Mouse (Mus musculus) kidney, adult 2 months (tissue): ENCODE measurements around the gene Olfr764-ps1. TPM values are rescaled to one million over a fixed set of nuclear protein-coding genes. Genes with fewer than 3 reads are reported as not detected.
"Not testable (repeated sequence)": the region's sequence is repeated elsewhere in the genome, so short reads cannot be mapped to it uniquely, and the experiment has no call there.

Experiments used
- DNase-seq: peaks from one replicate; pipeline ENCODE4 v3.0.0; 2021
- H3K27ac ChIP-seq: fragments of 200-500 bp; 2 replicates; pipeline ENCODE4 v1.5.1; 2012; ENCODE audit warnings: low read depth, low read length, control low read depth, inconsistent platforms; ENCODE audit not compliant: insufficient read depth
- H3K27me3 ChIP-seq: fragments of 200-500 bp; replicated peaks from 2 replicates; pipeline ENCODE4 v1.6.1; 2012; ENCODE audit warnings: mild to moderate bottlenecking, moderate library complexity, low read length, inconsistent platforms; ENCODE audit not compliant: control insufficient read depth, insufficient read depth
- H3K36me3 ChIP-seq: fragments of 200-500 bp; 2 replicates; pipeline ENCODE4 v1.6.1; 2012; ENCODE audit warnings: mild to moderate bottlenecking, moderate library complexity, low read length, inconsistent platforms; ENCODE audit not compliant: control insufficient read depth, insufficient read depth
- H3K4me1 ChIP-seq: fragments of 200-500 bp; 2 replicates; pipeline ENCODE4 v1.6.1; 2011; ENCODE audit warnings: low read length; ENCODE audit not compliant: control insufficient read depth, insufficient read depth
- H3K4me3 ChIP-seq: fragments of 200-500 bp; 2 replicates; pipeline ENCODE4 v1.5.1; 2011; ENCODE audit warnings: mild to moderate bottlenecking, low read depth, low read length, control low read depth; ENCODE audit not compliant: insufficient read depth
- CTCF ChIP-seq: fragments of 200-500 bp; conservative IDR thresholded peaks from 2 replicates; pipeline ENCODE4 v1.5.1; 2011; ENCODE audit warnings: low read depth, mild to moderate bottlenecking, control low read depth, low read length, moderate library complexity, mixed read lengths; ENCODE audit not compliant: insufficient read depth, insufficient read length
- POLR2A ChIP-seq: fragments of 200-500 bp; IDR thresholded peaks from one replicate; pipeline ENCODE4 v1.6.1; 2011; ENCODE audit warnings: low read depth, low read length, control low read depth
- WGBS: fragments of 180-500 bp; shearing (Covaris S2); methylation state at CpG from one replicate; pipeline ENCODE4 v1.1.7; 2018; 5-methylcytosine and 5-hydroxymethylcytosine counted together
- polyA plus RNA-seq: library from polyadenylated mRNA; depleted of rRNA; stranded (reverse); fragments of >200 nt; gene quantifications from 2 replicates; pipeline ENCODE4 v1.2.3, GENCODE M21; 2012; rRNA removed

Olfr764-ps1 gene
- polyA plus RNA-seq, 1 experiment, result not detected

- Histone ChIP-seq H3K36me3 (no peaks in the 10 kb centered on the region), H3K27ac (no peak within 1 kb of the TSS), H3K27me3 (no peaks in the 10 kb centered on the region), H3K4me3 (no peak within 1 kb of the TSS), H3K4me1 (no peaks in the 10 kb centered on the region)
- WGBS, result 60% methylated on average over 2 of the region's 2 CpGs
- TF ChIP-seq CTCF, result no peak
- no peak for DNase-seq
These were observed 29.3 kb downstream of the Olfr764-ps1 start, which contains the start of gene Olfr763 for GRCm38 (mm10) chr10:129010288-129010841. TSS of gene Olfr763 (plus strand) at chr10:129010791.

DNA sequence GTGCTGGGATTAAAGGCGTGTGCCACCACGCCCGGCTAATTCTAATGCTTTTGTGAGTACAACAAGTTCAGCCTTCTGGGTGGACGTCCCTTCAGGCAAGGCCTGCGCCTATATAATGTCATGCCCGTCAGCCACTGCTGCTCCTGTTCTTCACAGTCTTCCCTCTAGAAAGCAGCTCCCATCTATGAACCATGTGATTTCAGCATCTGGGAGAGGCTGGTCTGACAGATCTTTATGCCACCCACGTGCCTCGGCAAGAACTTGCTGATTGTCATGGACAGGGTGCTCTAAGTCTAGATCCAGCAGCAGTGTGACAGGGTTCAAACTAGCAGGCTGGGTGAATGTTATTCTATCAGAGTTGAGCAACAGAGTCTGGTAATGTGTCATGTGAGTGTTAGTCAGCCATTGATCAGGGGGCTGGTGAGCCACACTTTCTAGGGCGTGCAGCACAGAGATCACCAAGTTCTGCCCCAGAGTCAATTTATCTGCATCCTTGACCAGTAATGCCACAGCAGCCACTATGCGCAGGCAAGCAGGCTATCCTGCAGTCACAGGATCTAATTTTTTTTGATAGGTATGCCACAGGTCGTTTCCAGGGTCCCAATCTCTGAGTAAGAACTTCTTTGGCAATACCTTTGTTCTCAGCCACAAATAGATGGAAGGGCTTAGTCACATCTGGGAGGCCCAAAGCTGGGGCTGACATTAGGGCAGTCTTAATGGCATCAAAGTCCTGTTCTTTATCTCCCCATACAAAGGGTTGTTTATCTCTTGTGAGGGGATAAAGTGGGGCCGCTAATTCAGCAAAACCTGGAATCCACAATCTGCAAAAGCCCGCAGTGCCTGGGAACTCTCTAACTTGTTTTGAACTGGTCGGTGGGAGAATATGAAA is 35.4 kb downstream of the Olfr764-ps1 start:
- H3K4me1 ChIP-seq, result no peaks in the 10 kb centered on the region
- H3K36me3 ChIP-seq, result no peaks in the 10 kb centered on the region
- no peak for DNase-seq
- H3K27me3 ChIP-seq, result no peaks in the 10 kb centered on the region
- 87% methylated on average over 14 of the region's 14 CpGs for WGBS
- no peak for TF ChIP-seq CTCF
- no peak overlapping the region for H3K27ac ChIP-seq
- H3K4me3 ChIP-seq, result no peak overlapping the region

GRCm38 (mm10) chr10:128996523-128997040 is 43.1 kb downstream of the Olfr764-ps1 start:
- Histone ChIP-seq H3K36me3 (no peaks in the 10 kb centered on the region), H3K4me3 (no peak overlapping the region)

GRCm38 (mm10) chr10:128995796-128996195 is 43.9 kb downstream of the Olfr764-ps1 start:
- Histone ChIP-seq H3K27me3 (no peaks in the 10 kb centered on the region; the same call in 1 of the 2 replicates), H3K27ac (no peak overlapping the region), H3K4me3 (no peak overlapping the region), H3K4me1 (no peaks in the 10 kb centered on the region), H3K36me3 (no peaks in the 10 kb centered on the region)
- 97% methylated on average over 1 of the region's 1 CpGs for WGBS
- no peak for TF ChIP-seq POLR2A
- no peak for TF ChIP-seq CTCF
- DNase-seq, result no peak

More at GRCm38 (mm10) chr10:128996523-128997040, 43.1 kb downstream of the Olfr764-ps1 start:
- DNase-seq, result no peak
- no peaks in the 10 kb centered on the region for H3K4me1 ChIP-seq
- 75% methylated on average over 4 of the region's 4 CpGs for WGBS
- no peak overlapping the region for H3K27ac ChIP-seq
- no peaks in the 10 kb centered on the region for H3K27me3 ChIP-seq
- TF ChIP-seq CTCF (no peak), POLR2A (no peak)

DNA sequence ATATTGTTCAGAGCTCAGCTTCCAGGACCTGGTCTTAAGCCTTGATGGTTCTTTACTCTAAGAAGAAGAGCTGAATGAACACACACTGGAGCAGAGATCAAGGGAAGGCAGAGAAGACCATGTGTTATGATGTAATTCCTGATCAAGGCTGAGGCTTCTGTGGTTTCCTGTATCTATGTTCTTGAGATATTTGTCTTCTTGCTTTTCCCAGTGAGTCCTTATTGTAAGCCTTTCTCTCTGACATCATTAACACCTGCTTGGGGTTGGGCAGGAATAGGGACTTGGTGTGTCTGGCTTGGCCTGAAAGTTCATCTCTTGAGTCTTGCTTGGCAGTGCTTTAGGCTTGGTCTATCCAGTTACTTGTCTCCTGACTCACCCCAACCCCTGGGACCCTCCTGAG is 48.7 kb downstream of the Olfr764-ps1 start:
- TF ChIP-seq POLR2A (no peak), CTCF (no peak)
- no peaks in the 10 kb centered on the region; the same call in 1 of the 2 replicates for H3K27me3 ChIP-seq
- H3K4me3 ChIP-seq, result no peak overlapping the region
- no peaks in the 10 kb centered on the region for H3K4me1 ChIP-seq
- DNase-seq, result no peak
- no peak overlapping the region for H3K27ac ChIP-seq
- no peaks in the 10 kb centered on the region for H3K36me3 ChIP-seq

DNA sequence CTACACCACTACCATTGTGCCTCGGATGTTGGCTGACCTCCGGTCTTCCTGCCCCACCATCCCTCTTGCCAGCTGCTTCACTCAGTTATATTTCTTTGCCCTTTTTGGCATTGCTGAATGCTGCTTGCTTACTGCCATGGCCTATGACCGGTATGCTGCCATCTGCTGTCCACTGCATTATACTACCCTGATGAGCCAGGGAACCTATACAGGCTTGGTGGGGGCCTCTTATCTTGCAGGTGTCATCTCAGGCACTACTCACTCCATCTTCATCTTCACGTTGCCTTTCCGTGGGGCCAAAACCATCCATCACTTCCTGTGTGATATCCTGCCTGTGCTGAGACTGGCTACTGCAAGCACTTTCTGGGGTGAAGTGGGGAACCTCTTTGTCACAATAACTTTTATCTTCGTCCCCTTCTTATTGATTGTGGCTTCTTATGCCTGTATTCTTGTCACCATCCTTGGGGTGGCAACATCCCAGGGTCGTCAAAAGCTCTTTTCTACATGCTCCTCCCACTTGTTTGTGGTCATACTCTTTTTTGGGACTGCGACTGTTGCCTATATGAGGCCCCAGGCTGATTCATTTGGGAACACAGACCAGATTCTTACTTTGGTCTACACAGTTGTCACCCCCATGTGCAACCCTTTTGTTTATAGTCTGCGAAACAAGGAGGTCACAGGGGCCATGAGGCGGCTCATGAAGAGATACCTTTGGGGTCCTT is 49.4 kb downstream of the Olfr764-ps1 start:
- H3K4me1 ChIP-seq, H3K27me3 ChIP-seq, DNase-seq, H3K36me3 ChIP-seq, H3K4me3 ChIP-seq, H3K27ac ChIP-seq: not testable (repeated sequence)
- 60% methylated on average over 7 of the region's 10 CpGs for WGBS

- not testable (repeated sequence) for H3K4me3 ChIP-seq, H3K36me3 ChIP-seq, H3K27ac ChIP-seq, H3K27me3 ChIP-seq, H3K4me1 ChIP-seq, DNase-seq
- WGBS, result 75% methylated on average over 1 of the region's 1 CpGs
These were observed 50.6 kb downstream of the Olfr764-ps1 start, which contains the start of gene Olfr9 for GRCm38 (mm10) chr10:128989131-128989530. TSS of gene Olfr9 (plus strand) at chr10:128989431.

Other genes with a start within 250 kb of the Olfr764-ps1 start
- 1.7 and 2.5 TPM in 2 replicates for gene Mmp19, start 249.0 kb downstream of the Olfr764-ps1 start, polyA plus RNA-seq
- 16.2 and 17.3 TPM in 2 replicates for gene Dnajc14, start 235.8 kb downstream of the Olfr764-ps1 start, polyA plus RNA-seq
- 10.0 and 11.8 TPM in 2 replicates for gene Tmem198b, start 235.5 kb downstream of the Olfr764-ps1 start, polyA plus RNA-seq
- gene Sarnp, start 222.6 kb downstream of the Olfr764-ps1 start, polyA plus RNA-seq, result 5.6 and 13.7 TPM in 2 replicates
- 82.9 and 92.1 TPM in 2 replicates for gene Ormdl2, start 218.3 kb downstream of the Olfr764-ps1 start, polyA plus RNA-seq
- gene Gdf11, start 148.2 kb downstream of the Olfr764-ps1 start, polyA plus RNA-seq, result 2.5 and 2.9 TPM in 2 replicates
- gene Cd63, start 138.9 kb downstream of the Olfr764-ps1 start, polyA plus RNA-seq, result 713 and 847 TPM in 2 replicates
- 38.9 and 46.0 TPM in 2 replicates for gene Rdh5, start 117.0 kb downstream of the Olfr764-ps1 start, polyA plus RNA-seq
- gene Bloc1s1, start 115.9 kb downstream of the Olfr764-ps1 start, polyA plus RNA-seq, result 339 and 365 TPM in 2 replicates
- gene Itga7, start 106.1 kb downstream of the Olfr764-ps1 start, polyA plus RNA-seq, result 14.6 and 17.8 TPM in 2 replicates
- gene Mettl7b, start 78.9 kb downstream of the Olfr764-ps1 start, polyA plus RNA-seq, result 234 and 269 TPM in 2 replicates
- gene Olfr9, start 50.5 kb downstream of the Olfr764-ps1 start, polyA plus RNA-seq, result not detected in 2 replicates
- gene Olfr763, start 29.1 kb downstream of the Olfr764-ps1 start, polyA plus RNA-seq, result not detected in 2 replicates
- gene Olfr765, start 10.1 kb upstream of the Olfr764-ps1 start, polyA plus RNA-seq, result not detected in 2 replicates
- not detected in 2 replicates for gene Olfr766-ps1, start 29.1 kb upstream of the Olfr764-ps1 start, polyA plus RNA-seq
- not detected in 2 replicates for gene Olfr767, start 43.0 kb upstream of the Olfr764-ps1 start, polyA plus RNA-seq
- not detected in 2 replicates for gene Olfr768, start 59.5 kb upstream of the Olfr764-ps1 start, polyA plus RNA-seq
- not detected in 2 replicates for gene Olfr769, start 78.0 kb upstream of the Olfr764-ps1 start, polyA plus RNA-seq
- not detected in 2 replicates for gene Olfr770, start 99.1 kb upstream of the Olfr764-ps1 start, polyA plus RNA-seq
- gene Olfr771, start 124.9 kb upstream of the Olfr764-ps1 start, polyA plus RNA-seq, result not detected in 2 replicates
- not detected in 2 replicates for gene Olfr772, start 138.0 kb upstream of the Olfr764-ps1 start, polyA plus RNA-seq
- not detected in 2 replicates for gene Olfr773, start 147.5 kb upstream of the Olfr764-ps1 start, polyA plus RNA-seq
- gene Olfr774, start 196.3 kb upstream of the Olfr764-ps1 start, polyA plus RNA-seq, result not detected in 2 replicates
- gene Olfr775, start 208.5 kb upstream of the Olfr764-ps1 start, polyA plus RNA-seq, result not detected in 2 replicates
- not detected in 2 replicates for gene Olfr776, start 219.2 kb upstream of the Olfr764-ps1 start, polyA plus RNA-seq
- not detected in 2 replicates for gene Olfr777, start 231.6 kb upstream of the Olfr764-ps1 start, polyA plus RNA-seq